Mouse (Mus musculus) neutrophil, adult 59 days (primary cell): ENCODE measurements around the gene Abhd16b. TPM values are rescaled to one million over a fixed set of nuclear protein-coding genes. Genes with fewer than 3 reads are reported as not detected.

Experiments
- total RNA-seq, 2 experiments: library from RNA; stranded (reverse); gene quantifications; 1 replicate in 1 of 2; 2 replicates in 1 of 2; pipeline ENCODE4 v1.2.4; 2023

Abhd16b gene
- not detected for total RNA-seq

DNA sequence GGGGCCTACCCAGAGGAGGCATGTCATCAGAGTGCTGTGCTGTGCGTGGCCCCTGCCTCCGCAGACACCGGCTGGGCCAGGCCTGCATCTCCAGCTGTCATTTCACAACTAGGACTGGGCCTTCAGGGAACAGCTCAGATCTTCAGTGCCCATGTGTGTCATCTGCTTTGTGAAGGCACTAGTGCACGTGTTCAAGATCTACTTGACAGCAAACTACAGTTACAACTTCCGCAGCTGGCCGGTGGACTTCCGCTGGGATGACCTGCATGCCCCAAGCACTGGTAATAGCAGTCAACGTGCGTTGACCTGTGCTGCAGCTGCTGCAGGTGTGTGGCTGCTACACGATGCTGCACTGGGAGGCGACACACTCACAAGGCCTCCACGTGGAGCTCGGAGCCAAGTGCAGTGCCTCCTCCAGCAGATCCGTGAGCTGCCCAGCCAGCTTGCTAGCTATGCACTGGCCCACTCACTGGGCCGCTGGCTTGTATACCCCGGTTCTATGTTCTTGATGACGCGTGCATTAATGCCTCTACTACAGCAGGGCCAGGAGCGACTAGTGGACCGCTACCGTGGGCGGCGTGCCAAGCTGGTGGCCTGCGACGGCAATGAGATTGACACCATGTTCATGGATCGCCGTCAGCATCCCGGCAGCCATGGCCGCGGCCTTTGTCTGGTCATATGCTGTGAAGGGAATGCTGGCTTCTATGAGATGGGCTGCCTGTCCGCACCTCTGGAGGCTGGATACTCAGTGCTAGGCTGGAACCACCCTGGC is at the start of gene Abhd16b:
Gene Abhd16b, plus strand, starts transcription at position 51 of the 772 bp plus-strand sequence.

DNA sequence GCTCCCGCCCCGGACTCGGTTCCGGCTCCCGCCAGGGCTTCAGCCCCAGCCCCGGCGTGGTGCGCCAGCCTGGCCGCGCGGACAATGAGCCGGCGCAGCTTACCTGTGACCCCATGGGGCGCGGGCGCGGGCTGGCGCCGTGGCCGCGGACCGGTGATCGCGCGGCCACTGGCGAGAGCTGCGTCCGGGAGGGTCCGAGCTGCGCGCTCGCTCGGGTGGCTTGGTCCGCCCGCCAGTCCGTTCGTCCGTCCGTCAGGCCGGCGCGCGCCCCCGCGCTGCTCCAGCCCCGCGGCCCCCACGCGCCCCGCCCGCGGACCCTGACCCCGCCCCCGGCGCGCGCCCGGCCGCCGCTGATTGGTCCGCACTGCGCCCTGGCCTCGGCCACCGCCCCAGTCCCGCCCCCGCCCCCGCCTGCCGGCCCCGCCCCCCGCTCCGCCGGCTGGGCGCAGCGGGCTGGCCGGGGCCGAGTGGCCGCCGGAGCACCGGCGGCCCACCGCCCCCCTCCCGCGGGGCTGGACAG is 33.8 kb upstream of the Abhd16b start, which contains the start of gene Zbtb46:
Gene Zbtb46, minus strand, starts transcription at position 274 of the 520 bp plus-strand sequence.

DNA sequence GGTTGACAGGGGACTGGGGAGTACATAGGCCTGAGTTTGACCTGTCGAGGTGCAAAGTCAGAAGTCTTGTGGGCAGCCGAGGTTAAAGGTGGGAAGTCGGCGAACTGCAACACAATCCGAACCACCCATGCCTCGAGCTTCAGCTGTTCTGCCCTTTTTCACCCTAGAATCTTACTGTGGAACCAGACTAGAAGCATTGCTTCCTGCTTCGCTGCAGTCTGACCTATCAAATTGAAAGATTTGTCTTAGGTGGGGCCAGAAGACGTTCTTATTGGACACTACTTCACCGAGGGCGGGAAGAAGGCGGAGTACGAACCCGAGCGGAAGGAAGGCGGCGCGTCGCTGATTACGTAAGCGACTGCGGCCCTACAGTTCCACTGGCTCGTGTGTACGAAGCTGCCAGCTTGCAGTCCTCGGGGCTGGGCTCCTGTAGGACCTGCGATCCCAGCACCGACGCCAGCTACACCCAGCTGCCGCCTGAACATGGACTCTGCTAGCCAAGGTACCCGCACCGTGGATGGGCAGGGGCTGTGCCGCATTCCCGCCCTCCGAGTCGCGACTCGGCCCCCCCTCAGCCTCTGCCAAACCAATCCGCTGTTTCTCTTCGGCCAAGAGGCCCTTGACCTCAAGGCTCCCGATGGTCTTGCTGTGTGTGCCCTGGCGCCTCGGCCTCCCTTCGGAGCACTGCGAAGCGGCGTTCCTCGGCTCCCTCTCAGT is 4.0 kb downstream of the Abhd16b start, which contains the start of gene Tpd52l2:
Gene Tpd52l2, plus strand, starts transcription at position 312 of the 717 bp plus-strand sequence.

DNA sequence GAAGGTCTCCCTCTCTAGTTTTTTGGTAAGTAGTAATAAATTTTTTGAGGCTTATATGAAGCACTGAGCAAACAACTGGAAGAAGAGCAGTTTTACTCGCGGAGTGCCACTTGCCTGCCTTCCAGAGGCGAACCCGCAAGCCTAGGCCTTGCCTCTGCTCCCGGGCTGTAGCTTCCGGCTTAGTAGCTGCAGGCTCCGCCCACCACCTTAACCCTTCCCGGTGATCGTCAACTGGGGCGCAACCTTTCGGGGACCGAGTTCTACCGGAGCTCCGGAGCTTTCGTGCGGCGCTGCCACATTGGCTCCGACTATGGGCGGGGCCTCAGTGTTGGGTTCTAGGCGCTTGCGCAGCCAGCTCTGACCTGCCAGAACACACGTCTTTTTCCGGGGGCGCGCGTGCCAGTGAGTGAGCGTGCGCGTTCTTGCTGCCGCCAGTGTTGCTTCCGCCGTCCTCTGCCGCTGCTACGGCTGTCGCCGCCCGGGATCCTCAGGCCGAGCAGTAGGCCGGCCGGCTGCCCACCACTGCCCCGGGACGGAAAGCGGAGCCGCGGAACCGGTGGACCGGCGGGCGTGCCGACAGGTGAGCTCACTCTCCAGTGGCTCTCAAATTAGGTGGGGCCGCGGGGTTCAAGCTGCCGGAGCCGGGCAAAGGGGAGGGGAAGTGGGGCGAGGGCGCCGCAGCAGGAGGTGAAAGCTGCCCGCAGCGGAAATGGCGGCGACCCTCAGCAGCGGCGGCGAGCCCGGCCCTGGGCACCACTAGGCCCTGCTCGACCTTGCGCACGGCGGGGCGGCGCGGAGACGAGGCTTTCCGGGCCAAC is 27.3 kb downstream of the Abhd16b start, which contains the start of gene Dnajc5:
Gene Dnajc5, plus strand, starts transcription at position 368 of the 818 bp plus-strand sequence.

Other genes with a start within 250 kb of the Abhd16b start
- gene Gmeb2, start 205.2 kb upstream of the Abhd16b start, total RNA-seq: 10 to 100 TPM; 30.5 to 31.6 TPM
- not detected for gene Stmn3, start 178.7 kb upstream of the Abhd16b start, total RNA-seq
- gene Rtel1, start 173.5 kb upstream of the Abhd16b start, total RNA-seq: 10 to 100 TPM; 38.8 to 42.1 TPM
- gene Zgpat, start 128.3 kb upstream of the Abhd16b start, total RNA-seq: 10 to 100 TPM; 23.4 to 24.6 TPM
- gene Arfrp1, start 127.8 kb upstream of the Abhd16b start, total RNA-seq: 10 to 100 TPM; 33.2 to 37.4 TPM
- 10 to 100 TPM; 24.6 to 31.5 TPM for gene Lime1, start 113.1 kb upstream of the Abhd16b start, total RNA-seq
- gene Zbtb46, start 33.8 kb upstream of the Abhd16b start, total RNA-seq: 1 to 10 TPM in 1 of 2 experiments, under 1 TPM in 1; 0.95 to 1.6 TPM
- 10 to 100 TPM; 58.9 to 61.2 TPM for gene Tpd52l2, start 3.9 kb downstream of the Abhd16b start, total RNA-seq
- 100 to 1,000 TPM; 114 to 122 TPM for gene Dnajc5, start 27.3 kb downstream of the Abhd16b start, total RNA-seq
- gene Uckl1, start 91.7 kb downstream of the Abhd16b start, total RNA-seq: 100 to 1,000 TPM; 106 to 137 TPM
- 10 to 100 TPM; 35.5 to 39.2 TPM for gene Prpf6, start 98.7 kb downstream of the Abhd16b start, total RNA-seq
- 10 to 100 TPM; 12.1 to 16.1 TPM for gene Zfp512b, start 99.6 kb downstream of the Abhd16b start, total RNA-seq
- gene Samd10, start 106.0 kb downstream of the Abhd16b start, total RNA-seq: 10 to 100 TPM in 1 of 2 experiments, 1 to 10 TPM in 1; 9.6 to 10.1 TPM
- gene Gm29797, start 163.8 kb downstream of the Abhd16b start, total RNA-seq: under 1 TPM in 1 of 2 experiments, not detected in 1; 0.53 TPM
- under 1 TPM; 0.22 to 0.62 TPM for gene Sox18, start 178.4 kb downstream of the Abhd16b start, total RNA-seq
- 10 to 100 TPM; 10.6 to 17.1 TPM for gene Tcea2, start 187.1 kb downstream of the Abhd16b start, total RNA-seq
- 100 to 1,000 TPM; 308 to 314 TPM for gene Rgs19, start 200.8 kb downstream of the Abhd16b start, total RNA-seq
- gene Lkaaear1, start 205.2 kb downstream of the Abhd16b start, total RNA-seq: not detected
- under 1 TPM in 1 of 2 experiments, not detected in 1; 0.49 TPM for gene Oprl1, start 221.8 kb downstream of the Abhd16b start, total RNA-seq